Mouse (Mus musculus): ENCODE measurements around the gene Gm136. TPM values are rescaled to one million over a fixed set of nuclear protein-coding genes. Genes with fewer than 3 reads are reported as not detected.

Gene Gm136
- polyA plus RNA-seq, 1 experiment from 2014 or later = not detected

GRCm38 (mm10) chr4:34702231-34702630 lies 53.8 kb downstream of the Gm136 start:
- ATAC-seq (ENCODE audit: low FRiP score, low read depth) = no peak
- Histone ChIP-seq H3K4me3 (no peak overlapping the region), H3K27me3 (replicated peaks) (no peaks in the 10 kb centered on the region), H3K4me2 (replicated peaks) (no peak overlapping the region), H3K9ac (no peak overlapping the region), H3K9me3 (no peaks in the 10 kb centered on the region), H3K4me1 (no peaks in the 10 kb centered on the region), H3K36me3 (no peaks in the 10 kb centered on the region), H3K27ac (no peak overlapping the region)
- 96% methylated on average over 11 of the region's 11 CpGs for WGBS

- no peaks in the 10 kb centered on the region for H3K9me3 ChIP-seq
- no peaks in the 10 kb centered on the region for H3K27me3 ChIP-seq (replicated peaks)
- no peaks in the 10 kb centered on the region for H3K36me3 ChIP-seq
- H3K4me3 ChIP-seq = no peak overlapping the region
- H3K27ac ChIP-seq = no peak overlapping the region
- ATAC-seq (ENCODE audit: low FRiP score, low read depth) = peak; percentile 56
- H3K9ac ChIP-seq = no peak overlapping the region
- H3K4me1 ChIP-seq = no peaks in the 10 kb centered on the region
- 49% methylated on average over 5 of the region's 5 CpGs for WGBS
- H3K4me2 ChIP-seq (replicated peaks) = no peak overlapping the region
Observed at GRCm38 (mm10) chr4:34701528-34701927, 54.5 kb downstream of the Gm136 start.

Other genes with a start within 250 kb of the Gm136 start
- gene Akirin2, start 205.3 kb downstream of the Gm136 start, polyA plus RNA-seq (2016; fragmentation: Nextera tagmentation; extraction: Ambion mirVana) = 150 and 151 TPM in 2 replicates
- 92.7 and 101 TPM in 2 replicates for gene Orc3, start 141.3 kb downstream of the Gm136 start, polyA plus RNA-seq (2016; fragmentation: Nextera tagmentation; extraction: Ambion mirVana)
- 63.5 and 67.8 TPM in 2 replicates for gene Rars2, start 141.3 kb downstream of the Gm136 start, polyA plus RNA-seq (2016; fragmentation: Nextera tagmentation; extraction: Ambion mirVana)
- gene Slc35a1, start 68.8 kb downstream of the Gm136 start, polyA plus RNA-seq (2016; fragmentation: Nextera tagmentation; extraction: Ambion mirVana) = 49.7 and 50.5 TPM in 2 replicates
- 0.73 and 0.74 TPM in 2 replicates for gene Cfap206, start 26.1 kb downstream of the Gm136 start, polyA plus RNA-seq (2016; fragmentation: Nextera tagmentation; extraction: Ambion mirVana)
- gene Smim8, start 22.2 kb upstream of the Gm136 start, polyA plus RNA-seq (2016; fragmentation: Nextera tagmentation; extraction: Ambion mirVana) = 42.3 and 43.5 TPM in 2 replicates
- 32.6 and 34.7 TPM in 2 replicates for gene Zfp292, start 126.7 kb upstream of the Gm136 start, polyA plus RNA-seq (2016; fragmentation: Nextera tagmentation; extraction: Ambion mirVana)
- gene Cga, start 137.5 kb upstream of the Gm136 start, polyA plus RNA-seq (2016; fragmentation: Nextera tagmentation; extraction: Ambion mirVana) = not detected in 2 replicates

All from neural tube, embryonic 12.5 days (tissue).